Mouse (Mus musculus): Measurements from ENCODE around the gene Ralgapb. TPM values are rescaled to one million over a fixed set of nuclear protein-coding genes. Genes with fewer than 3 reads are reported as not detected.

The Ralgapb gene
- polyA plus RNA-seq, 1 experiment = 18.8 TPM

- H3K27ac ChIP-seq (replicated peaks; ENCODE audit: low read depth, low read length) = no peak overlapping the region
- H3K4me3 ChIP-seq (ENCODE audit: insufficient read depth, low read depth, low read length) = no peak overlapping the region
- H3K4me1 ChIP-seq (ENCODE audit: control insufficient read depth, insufficient read depth, insufficient read length, low read length) = no peaks in the 10 kb centered on the region
These were observed 48.0 kb downstream of the Ralgapb start for GRCm38 (mm10) chr2:158457610-158458009.

DNA sequence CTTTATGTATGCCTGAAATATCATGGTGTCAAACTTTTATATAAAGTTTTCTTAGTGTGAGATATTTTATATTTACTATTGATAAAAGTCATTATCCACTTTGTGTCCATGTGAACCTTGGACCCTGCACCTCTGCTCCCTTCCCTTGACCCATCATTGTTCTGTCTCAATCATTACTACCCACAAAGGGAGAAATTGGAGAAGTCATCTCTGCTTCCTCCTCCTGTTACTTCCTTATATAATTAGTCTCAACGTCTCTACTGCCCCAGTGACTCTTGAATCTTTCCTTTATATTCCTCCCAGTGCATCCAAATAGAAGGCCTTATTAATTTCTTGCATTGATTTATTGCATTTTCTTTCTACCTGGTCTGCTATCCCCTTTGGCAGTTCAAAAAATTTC lies 52.8 kb downstream of the Ralgapb start:
- Histone ChIP-seq H3K4me3 (ENCODE audit: insufficient read depth, low read depth, low read length) (no peak overlapping the region), H3K4me1 (ENCODE audit: control insufficient read depth, insufficient read depth, insufficient read length, low read length) (no peaks in the 10 kb centered on the region), H3K27ac (replicated peaks; ENCODE audit: low read depth, low read length) (no peak overlapping the region)

- H3K4me3 ChIP-seq (ENCODE audit: insufficient read depth, low read depth, low read length) = no peak overlapping the region
- no peak overlapping the region for H3K27ac ChIP-seq (replicated peaks; ENCODE audit: low read depth, low read length)
- H3K4me1 ChIP-seq (ENCODE audit: control insufficient read depth, insufficient read depth, insufficient read length, low read length) = no peaks in the 10 kb centered on the region
These were observed 64.5 kb downstream of the Ralgapb start for GRCm38 (mm10) chr2:158474159-158474558.

- Histone ChIP-seq H3K4me3 (ENCODE audit: insufficient read depth, low read depth, low read length) (no peak overlapping the region), H3K4me1 (ENCODE audit: control insufficient read depth, insufficient read depth, insufficient read length, low read length) (no peaks in the 10 kb centered on the region), H3K27ac (replicated peaks; ENCODE audit: low read depth, low read length) (no peak overlapping the region)
These were observed 68.0 kb downstream of the Ralgapb start for GRCm38 (mm10) chr2:158477640-158478039.

DNA sequence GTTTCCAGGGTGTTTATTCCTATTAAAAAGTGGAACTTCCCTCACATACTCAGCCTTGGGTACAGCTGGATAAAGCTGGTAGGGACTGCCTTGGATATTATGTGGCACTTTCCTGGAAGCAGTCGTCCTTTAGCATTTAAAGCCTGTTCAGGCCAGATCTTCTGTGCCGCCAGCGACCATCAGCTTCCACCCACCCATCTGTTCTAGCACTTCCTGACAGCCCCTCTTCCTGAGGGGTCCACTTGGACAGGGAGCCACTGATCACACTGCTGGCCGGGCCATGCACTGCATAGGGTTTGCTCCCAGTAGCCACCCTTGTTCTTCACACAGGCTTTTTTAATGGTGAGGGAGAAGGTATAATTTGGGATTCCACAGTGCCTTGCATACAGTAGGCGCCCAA lies 88.8 kb downstream of the Ralgapb start:
- no peak overlapping the region for H3K27ac ChIP-seq (replicated peaks; ENCODE audit: low read depth, low read length)
- no peak overlapping the region for H3K4me3 ChIP-seq (ENCODE audit: insufficient read depth, low read depth, low read length)
- H3K4me1 ChIP-seq (ENCODE audit: control insufficient read depth, insufficient read depth, insufficient read length, low read length) = peaks cover 5% of the 10 kb centered on the region; the same call in 1 of the 2 replicates

DNA sequence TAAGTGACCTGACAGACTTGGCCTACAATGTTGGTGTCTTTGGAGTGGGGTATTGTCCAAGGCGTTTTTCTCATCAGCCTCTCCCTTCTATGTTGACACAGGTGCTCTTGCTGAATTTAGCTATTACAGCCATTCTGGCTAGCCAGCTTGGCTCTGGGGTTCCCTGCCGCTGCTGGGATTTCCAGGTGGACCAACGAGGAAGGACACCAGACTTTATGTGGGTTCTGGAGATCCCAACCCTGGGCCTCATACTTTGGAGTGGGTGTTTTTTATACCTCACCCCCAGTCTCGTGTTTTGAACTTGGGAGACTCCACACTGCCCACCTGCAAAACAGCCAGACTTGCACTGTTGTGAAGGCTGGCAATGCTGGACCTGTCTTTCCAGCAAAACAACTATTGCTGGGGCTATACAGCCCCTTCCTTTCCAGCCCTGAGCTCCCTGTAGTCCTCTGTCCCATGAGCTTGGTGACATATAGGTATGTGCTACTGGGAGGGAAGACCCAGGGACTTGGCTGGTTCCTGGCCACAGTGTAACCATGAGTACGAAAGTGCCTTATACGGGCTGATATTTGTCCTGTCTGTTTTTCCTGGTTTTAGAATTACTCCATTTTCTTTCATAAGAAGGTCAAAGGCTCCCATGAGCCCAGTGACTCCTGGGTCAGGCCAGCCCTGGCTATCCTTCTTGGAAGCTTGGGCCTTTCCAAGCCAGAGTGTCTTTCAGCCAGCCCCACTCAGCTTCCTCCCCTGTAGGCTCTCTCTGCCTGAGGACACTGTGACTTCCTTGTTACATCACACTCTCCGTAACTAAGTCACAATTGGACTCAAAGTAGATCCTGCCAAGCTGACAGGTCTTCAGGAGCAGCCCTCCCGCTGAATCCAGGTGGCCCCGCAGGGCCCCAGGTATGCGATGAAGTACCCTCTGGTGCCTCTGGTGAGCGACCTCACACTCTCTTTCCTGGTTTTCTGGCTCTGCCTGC lies 92.5 kb downstream of the Ralgapb start, which contains the start of gene Adig:
Gene Adig, plus strand, starts transcription at position 777 of the 977 bp plus-strand sequence.
- Histone ChIP-seq H3K4me3 (ENCODE audit: insufficient read depth, low read depth, low read length) (peak within 1 kb of the TSS; percentile 73), H3K4me1 (ENCODE audit: control insufficient read depth, insufficient read depth, insufficient read length, low read length) (peaks cover 5% of the 10 kb centered on the region; the same call in 1 of the 2 replicates), H3K27ac (replicated peaks; ENCODE audit: low read depth, low read length) (peak within 1 kb of the TSS; percentile 98)

DNA sequence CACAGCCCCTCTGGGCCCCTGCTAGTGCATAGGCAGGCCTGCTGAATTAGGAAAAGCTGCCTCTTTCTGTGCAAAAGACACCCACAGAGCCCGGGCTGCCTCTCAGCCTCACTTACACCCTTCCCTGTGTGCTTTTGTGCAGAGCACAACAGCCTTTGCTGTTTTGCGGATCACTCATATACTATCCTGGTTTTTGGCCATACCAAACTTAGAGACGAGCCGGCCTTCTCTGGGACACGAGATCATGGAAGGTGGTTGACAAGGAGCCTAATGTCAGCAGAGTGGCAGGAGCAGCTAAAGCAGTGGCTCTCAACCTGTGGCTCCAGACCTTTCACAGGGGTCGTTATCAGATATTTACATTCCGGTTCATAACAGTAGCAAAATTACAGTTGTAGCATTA lies 93.6 kb downstream of the Ralgapb start:
- Histone ChIP-seq H3K4me1 (ENCODE audit: control insufficient read depth, insufficient read depth, insufficient read length, low read length) (peaks cover 5% of the 10 kb centered on the region; the same call in 1 of the 2 replicates), H3K27ac (replicated peaks; ENCODE audit: low read depth, low read length) (peak overlapping the region; percentile 98), H3K4me3 (ENCODE audit: insufficient read depth, low read depth, low read length) (peak overlapping the region; percentile 73)

DNA sequence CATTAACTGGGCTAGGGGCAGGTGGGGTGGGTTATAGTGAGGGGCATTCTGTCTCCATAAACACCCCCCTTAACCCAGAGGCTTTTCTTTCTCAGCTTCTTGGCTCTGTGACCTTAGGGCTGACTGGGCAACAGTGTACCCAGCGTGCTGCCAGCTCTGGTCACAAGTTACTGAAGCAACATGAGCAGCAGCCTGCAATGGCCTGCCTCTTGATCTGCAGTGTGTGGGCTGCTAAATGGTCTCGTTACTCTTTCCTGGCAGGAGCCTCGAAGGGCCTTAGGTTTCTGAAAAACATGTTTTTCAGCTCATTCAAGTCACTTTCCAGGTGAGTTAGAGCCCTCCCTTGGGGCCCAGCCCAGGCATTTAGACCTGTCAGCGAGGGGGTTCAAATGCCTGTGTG lies 94.0 kb downstream of the Ralgapb start:
- peaks cover 5% of the 10 kb centered on the region; the same call in 1 of the 2 replicates for H3K4me1 ChIP-seq (ENCODE audit: control insufficient read depth, insufficient read depth, insufficient read length, low read length)
- H3K27ac ChIP-seq (replicated peaks; ENCODE audit: low read depth, low read length) = peak overlapping the region; percentile 98
- peak overlapping the region; percentile 73 for H3K4me3 ChIP-seq (ENCODE audit: insufficient read depth, low read depth, low read length)

DNA sequence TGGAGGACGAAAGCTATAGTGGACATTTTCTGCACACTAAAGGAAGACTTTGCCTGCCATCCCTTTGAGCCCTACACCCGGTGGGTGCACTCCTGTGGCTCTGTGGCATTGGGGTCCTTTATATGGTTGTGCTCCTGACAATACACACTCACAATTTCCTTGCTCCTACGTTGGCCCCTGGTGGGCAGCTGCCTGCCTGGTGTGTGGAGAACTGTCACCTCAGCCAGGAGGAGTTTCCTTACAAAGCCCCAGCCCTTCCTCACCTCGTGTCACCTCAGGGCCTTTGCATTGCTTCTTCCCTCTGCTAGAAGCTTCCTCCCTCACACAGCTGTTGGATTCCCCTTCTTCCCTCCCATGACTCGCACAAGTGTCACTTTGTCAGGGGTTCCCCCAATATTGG lies 96.8 kb downstream of the Ralgapb start:
- H3K27ac ChIP-seq (replicated peaks; ENCODE audit: low read depth, low read length) = no peak overlapping the region
- H3K4me1 ChIP-seq (ENCODE audit: control insufficient read depth, insufficient read depth, insufficient read length, low read length) = peaks cover 5% of the 10 kb centered on the region; the same call in 1 of the 2 replicates
- H3K4me3 ChIP-seq (ENCODE audit: insufficient read depth, low read depth, low read length) = no peak overlapping the region

- H3K4me1 ChIP-seq (ENCODE audit: control insufficient read depth, insufficient read depth, insufficient read length, low read length) = peaks cover under 1% of the 10 kb centered on the region; the same call in 1 of the 2 replicates
- H3K4me3 ChIP-seq (ENCODE audit: insufficient read depth, low read depth, low read length) = no peak overlapping the region
- H3K27ac ChIP-seq (replicated peaks; ENCODE audit: low read depth, low read length) = no peak overlapping the region
These were observed 97.4 kb downstream of the Ralgapb start for GRCm38 (mm10) chr2:158507046-158507445.

DNA sequence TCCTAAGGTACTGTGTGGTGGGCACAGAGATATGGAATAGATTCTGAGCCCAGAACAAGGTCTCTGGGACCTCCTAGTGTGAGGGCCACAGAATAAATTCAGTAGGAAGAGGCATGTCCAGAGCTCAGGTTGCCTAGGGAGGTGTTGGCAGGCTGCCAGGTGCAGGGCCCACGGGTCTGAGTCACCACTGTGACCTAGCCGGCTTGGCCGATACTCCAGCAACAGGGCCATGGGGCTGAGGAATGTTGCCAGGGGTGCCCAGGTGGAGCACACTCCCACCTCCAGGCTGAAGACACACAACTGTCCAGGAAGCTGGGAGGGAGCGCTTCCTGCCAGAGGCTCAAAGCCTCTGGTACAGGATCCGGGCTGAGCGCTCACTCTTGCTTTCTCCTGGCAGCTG lies 101.0 kb downstream of the Ralgapb start:
- H3K4me3 ChIP-seq (ENCODE audit: insufficient read depth, low read depth, low read length) = no peak overlapping the region
- H3K4me1 ChIP-seq (ENCODE audit: control insufficient read depth, insufficient read depth, insufficient read length, low read length) = no peaks in the 10 kb centered on the region
- no peak overlapping the region for H3K27ac ChIP-seq (replicated peaks; ENCODE audit: low read depth, low read length)

DNA sequence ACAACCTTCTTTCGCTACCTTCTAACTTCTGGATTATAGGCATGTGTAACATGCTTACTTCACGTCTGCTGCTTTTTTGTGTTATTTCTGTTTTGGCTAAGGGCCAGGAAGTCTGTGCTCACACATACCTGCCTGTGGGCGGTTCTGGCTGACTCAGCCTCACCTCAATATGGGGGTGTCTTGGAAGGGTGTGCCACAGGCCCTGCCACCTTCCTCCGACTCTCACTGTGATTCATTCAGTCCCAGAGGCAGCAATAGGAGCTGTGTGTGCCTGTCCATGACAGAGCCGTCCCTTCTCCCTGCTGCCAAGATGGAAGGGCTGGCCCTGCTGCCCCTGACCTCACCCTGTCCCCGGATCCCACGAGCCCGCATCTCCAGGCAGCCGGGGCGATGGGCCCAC lies 102.9 kb downstream of the Ralgapb start, which contains the start of gene Arhgap40:
Gene Arhgap40, plus strand, starts transcription at position 269 of the 400 bp plus-strand sequence.
- Histone ChIP-seq H3K4me3 (ENCODE audit: insufficient read depth, low read depth, low read length) (no peak within 1 kb of the TSS), H3K4me1 (ENCODE audit: control insufficient read depth, insufficient read depth, insufficient read length, low read length) (no peaks in the 10 kb centered on the region), H3K27ac (replicated peaks; ENCODE audit: low read depth, low read length) (no peak within 1 kb of the TSS)

- Histone ChIP-seq H3K27ac (replicated peaks; ENCODE audit: low read depth, low read length) (no peak overlapping the region), H3K4me3 (ENCODE audit: insufficient read depth, low read depth, low read length) (no peak overlapping the region), H3K4me1 (ENCODE audit: control insufficient read depth, insufficient read depth, insufficient read length, low read length) (no peaks in the 10 kb centered on the region)
These were observed 104.2 kb downstream of the Ralgapb start for GRCm38 (mm10) chr2:158513821-158514336.

GRCm38 (mm10) chr2:158518583-158518982 lies 108.9 kb downstream of the Ralgapb start:
- no peaks in the 10 kb centered on the region for H3K4me1 ChIP-seq (ENCODE audit: control insufficient read depth, insufficient read depth, insufficient read length, low read length)
- no peak overlapping the region for H3K4me3 ChIP-seq (ENCODE audit: insufficient read depth, low read depth, low read length)

DNA sequence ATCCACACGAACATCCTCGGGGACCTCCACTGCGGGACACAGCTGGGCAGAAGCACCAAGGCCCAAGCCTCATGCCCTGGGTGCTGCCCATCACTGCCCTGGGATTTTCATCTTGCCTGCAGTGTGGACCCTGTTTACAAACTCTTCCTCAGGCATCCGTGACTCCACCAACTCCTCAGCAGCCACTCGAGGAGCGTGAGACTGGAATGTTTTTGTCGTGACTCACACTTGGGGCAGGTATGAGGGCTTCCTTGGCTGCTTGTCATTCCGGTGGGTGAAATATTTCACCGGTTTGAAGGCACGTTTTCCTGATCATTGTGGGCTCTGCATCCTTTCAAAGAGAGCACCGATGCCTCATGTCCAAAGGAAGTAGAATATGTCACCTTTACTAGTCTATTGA lies 109.4 kb downstream of the Ralgapb start:
- H3K27ac ChIP-seq (replicated peaks; ENCODE audit: low read depth, low read length) = no peak overlapping the region
- H3K4me3 ChIP-seq (ENCODE audit: insufficient read depth, low read depth, low read length) = no peak overlapping the region

More at GRCm38 (mm10) chr2:158518583-158518982, 108.9 kb downstream of the Ralgapb start:
- no peak overlapping the region for H3K27ac ChIP-seq (replicated peaks; ENCODE audit: low read depth, low read length)

More for the DNA sequence above, 109.4 kb downstream of the Ralgapb start:
- no peaks in the 10 kb centered on the region for H3K4me1 ChIP-seq (ENCODE audit: control insufficient read depth, insufficient read depth, insufficient read length, low read length)
